Mouse (Mus musculus): Measurements from ENCODE around the gene Urb2. TPM values are rescaled to one million over a fixed set of nuclear protein-coding genes. Genes with fewer than 3 reads are reported as not detected.

The Urb2 gene
- 2.3 and 3.5 TPM in 2 replicates for polyA plus RNA-seq (2015; fragmentation: Nextera tagmentation; extraction: Ambion mirVana)

GRCm38 (mm10) chr8:124021237-124022227 lies at the start of gene Urb2, which contains the start of gene Taf5l:
Gene Urb2 (plus strand): TSS chr8:124021508.
Gene Taf5l (minus strand): TSS chr8:124021397.
- WGBS: 1% methylated on average over 73 of the region's 74 CpGs
- Histone ChIP-seq H3K27me3 (no peaks in the 10 kb centered on the region), H3K9me3 (replicated peaks) (no peaks in the 10 kb centered on the region), H3K36me3 (peaks cover 9% of the 10 kb centered on the region), H3K4me1 (replicated peaks) (peaks cover 29% of the 10 kb centered on the region), H3K27ac (peak within 1 kb of the TSS; percentile 88), H3K4me2 (peak within 1 kb of the TSS; percentile 80), H3K4me3 (peak within 1 kb of the TSS; percentile 65), H3K9ac (peak within 1 kb of the TSS; percentile 69)
- peak; percentile 90 for ATAC-seq (replicated peaks; ENCODE audit: insufficient number of reproducible peaks, insufficient read depth, low FRiP score, low read depth)

GRCm38 (mm10) chr8:123973495-123973894 lies 47.8 kb upstream of the Urb2 start:
- Histone ChIP-seq H3K4me2 (no peak overlapping the region), H3K9ac (no peak overlapping the region), H3K4me3 (no peak overlapping the region), H3K4me1 (replicated peaks) (peaks cover 12% of the 10 kb centered on the region), H3K36me3 (no peaks in the 10 kb centered on the region), H3K27me3 (no peaks in the 10 kb centered on the region), H3K27ac (no peak overlapping the region), H3K9me3 (replicated peaks) (no peaks in the 10 kb centered on the region)
- ATAC-seq (replicated peaks; ENCODE audit: insufficient number of reproducible peaks, insufficient read depth, low FRiP score, low read depth): no peak
- WGBS: 72% methylated on average over 1 of the region's 1 CpGs

- no peak overlapping the region for H3K9ac ChIP-seq
- peak overlapping the region; percentile 31; the same call in 1 of the 2 replicates for H3K4me2 ChIP-seq
Measured at GRCm38 (mm10) chr8:123977499-123977898, 43.8 kb upstream of the Urb2 start.

GRCm38 (mm10) chr8:123978166-123978838 lies 43.0 kb upstream of the Urb2 start:
- 0 out of 2 replicates have a peak overlapping the region, but pooled peaks have one; percentile 2 for H3K9ac ChIP-seq
- H3K27ac ChIP-seq: peak overlapping the region; percentile 65
- H3K4me2 ChIP-seq: peak overlapping the region; percentile 31
- H3K4me1 ChIP-seq (replicated peaks): peaks cover 39% of the 10 kb centered on the region
- WGBS: 19% methylated on average over 14 of the region's 14 CpGs
- H3K27me3 ChIP-seq: no peaks in the 10 kb centered on the region
- peak overlapping the region; percentile 10; the same call in 1 of the 2 replicates for H3K4me3 ChIP-seq
- no peak for ATAC-seq (replicated peaks; ENCODE audit: insufficient number of reproducible peaks, insufficient read depth, low FRiP score, low read depth)
- H3K36me3 ChIP-seq: no peaks in the 10 kb centered on the region
- no peaks in the 10 kb centered on the region for H3K9me3 ChIP-seq (replicated peaks)

More at GRCm38 (mm10) chr8:123977499-123977898, 43.8 kb upstream of the Urb2 start:
- no peak for ATAC-seq (replicated peaks; ENCODE audit: insufficient number of reproducible peaks, insufficient read depth, low FRiP score, low read depth)
- H3K27ac ChIP-seq: no peak overlapping the region; the same call in 1 of the 2 replicates
- peaks cover 38% of the 10 kb centered on the region for H3K4me1 ChIP-seq (replicated peaks)
- H3K9me3 ChIP-seq (replicated peaks): no peaks in the 10 kb centered on the region
- H3K4me3 ChIP-seq: no peak overlapping the region
- H3K36me3 ChIP-seq: no peaks in the 10 kb centered on the region
- H3K27me3 ChIP-seq: no peaks in the 10 kb centered on the region
- 83% methylated on average over 4 of the region's 4 CpGs for WGBS

GRCm38 (mm10) chr8:123978926-123979325 lies 42.4 kb upstream of the Urb2 start:
- H3K4me2 ChIP-seq: peak overlapping the region; percentile 31
- 0 out of 2 replicates have a peak overlapping the region, but pooled peaks have one; percentile 10 for H3K4me3 ChIP-seq
- WGBS: 29% methylated on average over 8 of the region's 8 CpGs
- no peaks in the 10 kb centered on the region for H3K27me3 ChIP-seq
- H3K36me3 ChIP-seq: no peaks in the 10 kb centered on the region
- peaks cover 41% of the 10 kb centered on the region for H3K4me1 ChIP-seq (replicated peaks)
- ATAC-seq (replicated peaks; ENCODE audit: insufficient number of reproducible peaks, insufficient read depth, low FRiP score, low read depth): no peak
- H3K9ac ChIP-seq: no peak overlapping the region
- H3K27ac ChIP-seq: peak overlapping the region; percentile 65
- no peaks in the 10 kb centered on the region for H3K9me3 ChIP-seq (replicated peaks)

GRCm38 (mm10) chr8:123980239-123980638 lies 41.1 kb upstream of the Urb2 start:
- Histone ChIP-seq H3K4me1 (replicated peaks) (peaks cover 41% of the 10 kb centered on the region), H3K4me3 (no peak overlapping the region), H3K9ac (no peak overlapping the region), H3K9me3 (replicated peaks) (no peaks in the 10 kb centered on the region), H3K27me3 (no peaks in the 10 kb centered on the region), H3K36me3 (no peaks in the 10 kb centered on the region), H3K27ac (no peak overlapping the region), H3K4me2 (no peak overlapping the region)
- ATAC-seq (replicated peaks; ENCODE audit: insufficient number of reproducible peaks, insufficient read depth, low FRiP score, low read depth): no peak
- 63% methylated on average over 4 of the region's 4 CpGs for WGBS

- H3K27ac ChIP-seq: no peak overlapping the region
- H3K4me3 ChIP-seq: peak overlapping the region; percentile 63
- H3K27me3 ChIP-seq: no peaks in the 10 kb centered on the region
- no peaks in the 10 kb centered on the region for H3K36me3 ChIP-seq
- peaks cover 41% of the 10 kb centered on the region for H3K4me1 ChIP-seq (replicated peaks)
- 35% methylated on average over 4 of the region's 4 CpGs for WGBS
- H3K9ac ChIP-seq: no peak overlapping the region
- no peaks in the 10 kb centered on the region for H3K9me3 ChIP-seq (replicated peaks)
- H3K4me2 ChIP-seq: peak overlapping the region; percentile 78
- ATAC-seq (replicated peaks; ENCODE audit: insufficient number of reproducible peaks, insufficient read depth, low FRiP score, low read depth): no peak
Measured at GRCm38 (mm10) chr8:123981674-123982073, 39.6 kb upstream of the Urb2 start.

- H3K27me3 ChIP-seq: no peaks in the 10 kb centered on the region
- H3K4me2 ChIP-seq: peak overlapping the region; percentile 78
- no peaks in the 10 kb centered on the region for H3K36me3 ChIP-seq
- no peaks in the 10 kb centered on the region for H3K9me3 ChIP-seq (replicated peaks)
- peak; percentile 24 for ATAC-seq (replicated peaks; ENCODE audit: insufficient number of reproducible peaks, insufficient read depth, low FRiP score, low read depth)
- H3K27ac ChIP-seq: peak overlapping the region; percentile 91
- under 1% methylated on average over 48 of the region's 48 CpGs for WGBS
- peak overlapping the region; percentile 80 for H3K9ac ChIP-seq
- H3K4me3 ChIP-seq: peak overlapping the region; percentile 63
- H3K4me1 ChIP-seq (replicated peaks): peaks cover 41% of the 10 kb centered on the region
Measured at GRCm38 (mm10) chr8:123982291-123982793, 39.0 kb upstream of the Urb2 start.

- peak; percentile 97 for ATAC-seq (replicated peaks; ENCODE audit: insufficient number of reproducible peaks, insufficient read depth, low FRiP score, low read depth)
- no peaks in the 10 kb centered on the region for H3K27me3 ChIP-seq
- WGBS: under 1% methylated on average over 43 of the region's 56 CpGs
- no peaks in the 10 kb centered on the region for H3K36me3 ChIP-seq
- H3K27ac ChIP-seq: peak within 1 kb of the TSS; percentile 91
- H3K4me1 ChIP-seq (replicated peaks): peaks cover 35% of the 10 kb centered on the region
- peak within 1 kb of the TSS; percentile 80 for H3K9ac ChIP-seq
- no peaks in the 10 kb centered on the region for H3K9me3 ChIP-seq (replicated peaks)
- peak within 1 kb of the TSS; percentile 63 for H3K4me3 ChIP-seq
- H3K4me2 ChIP-seq: peak within 1 kb of the TSS; percentile 78
Measured at GRCm38 (mm10) chr8:123982826-123983400, 38.4 kb upstream of the Urb2 start, which contains the start of gene Abcb10. Gene Abcb10 (minus strand): TSS chr8:123983122.

GRCm38 (mm10) chr8:123988605-123989038 lies 32.7 kb upstream of the Urb2 start:
- Histone ChIP-seq H3K27ac (peak overlapping the region; percentile 33), H3K27me3 (no peaks in the 10 kb centered on the region), H3K4me2 (peak overlapping the region; percentile 1; the same call in 1 of the 2 replicates), H3K36me3 (no peaks in the 10 kb centered on the region), H3K4me3 (no peak overlapping the region), H3K4me1 (replicated peaks) (peaks cover 23% of the 10 kb centered on the region), H3K9ac (no peak overlapping the region), H3K9me3 (replicated peaks) (no peaks in the 10 kb centered on the region)
- 25% methylated on average over 6 of the region's 6 CpGs for WGBS
- ATAC-seq (replicated peaks; ENCODE audit: insufficient number of reproducible peaks, insufficient read depth, low FRiP score, low read depth): peak; percentile 54; the same call in 1 of the 2 replicates

Data from heart, embryonic 15.5 days (tissue).